Comparison of ENCODE assay signal across 8 mouse cellular contexts in genomic region chr11:3452167-3452639, GRCm38 (mm10). TPM values are rescaled to one million over a fixed set of nuclear protein-coding genes. Genes with fewer than 3 reads are reported as not detected.
DNase-seq lines count a peak whose midpoint lies in the region; ATAC-seq lines count a peak whose summit lies in the region.

Gene Rnf185 (minus strand): TSS chr11:3452363.

- H3K4me3 ChIP-seq in heart, embryonic 10.5 days = peak within 1 kb of the TSS; percentile 90
- peak within 1 kb of the TSS; percentile 68 for H3K4me3 ChIP-seq in kidney, embryonic 15.5 days (replicated peaks)

- ATAC-seq in erythroblast, adult 5-6 weeks (replicated peaks; ENCODE audit: low FRiP score, poor library complexity, severe bottlenecking) = peak; percentile 98
- ATAC-seq in kidney, embryonic 15.5 days (replicated peaks; ENCODE audit: low FRiP score) = peak; percentile 97
- peak; percentile 94 for ATAC-seq in monocyte, adult 5-6 weeks (replicated peaks; ENCODE audit: insufficient number of reproducible peaks, low FRiP score, low TSS enrichment, poor library complexity, severe bottlenecking)

- peaks cover 24% of the 10 kb centered on the region for H3K36me3 ChIP-seq in heart, embryonic 10.5 days
- H3K36me3 ChIP-seq in kidney, embryonic 15.5 days = peaks cover 24% of the 10 kb centered on the region

- H3K9ac ChIP-seq in kidney, embryonic 15.5 days = peak within 1 kb of the TSS; percentile 71

- WGBS in heart, embryonic 10.5 days = under 1% methylated on average over 45 of the region's 45 CpGs
- WGBS in kidney, embryonic 15.5 days = under 1% methylated on average over 45 of the region's 45 CpGs

- peaks cover 5% of the 10 kb centered on the region for H3K4me1 ChIP-seq in heart, embryonic 10.5 days
- H3K4me1 ChIP-seq in kidney, embryonic 15.5 days = peaks cover 25% of the 10 kb centered on the region

- no peaks in the 10 kb centered on the region for H3K9me3 ChIP-seq in heart, embryonic 10.5 days
- no peaks in the 10 kb centered on the region for H3K9me3 ChIP-seq in kidney, embryonic 15.5 days (replicated peaks)

- peak within 1 kb of the TSS; percentile 94 for H3K27ac ChIP-seq in heart, embryonic 10.5 days
- H3K27ac ChIP-seq in kidney, embryonic 15.5 days = peak within 1 kb of the TSS; percentile 90

- H3K27me3 ChIP-seq in heart, embryonic 10.5 days (ENCODE audit: insufficient read depth, poor library complexity, severe bottlenecking) = no peaks in the 10 kb centered on the region
- no peaks in the 10 kb centered on the region for H3K27me3 ChIP-seq in kidney, embryonic 15.5 days

- H3K4me2 ChIP-seq in kidney, embryonic 15.5 days = peak within 1 kb of the TSS; percentile 71

- DNase-seq in B cell, adult 2 months = peak; percentile 90 to 91
- DNase-seq in brain, adult 2 months (ENCODE audit: low read depth, low spot score) = peak; percentile 98
- DNase-seq in heart, embryonic 10.5 days (ENCODE audit: low spot score) = peak; percentile 98
- DNase-seq in liver = peak; percentile 94
- DNase-seq in spleen, postnatal 4 days (ENCODE audit: low spot score in 2 of 2) = peak; percentile 89 to 94

RNA-seq across cellular contexts. Expression of gene Rnf185, which starts in this region (rescaled TPM):
- 2.7 and 6.3 TPM in 2 replicates for total RNA-seq in erythroblast, adult 5-6 weeks (2015; ENCODE audit: low replicate concordance)
- total RNA-seq in erythroblast, adult 5-6 weeks (2017; ENCODE audit: low replicate concordance) = 3.2 and 3.6 TPM in 2 replicates
- 29.8 and 31.0 TPM in 2 replicates for polyA plus RNA-seq in heart, embryonic 10.5 days (2016; fragmentation: Nextera tagmentation; extraction: Ambion mirVana)
- 35.5 and 37.0 TPM in 2 replicates for polyA plus RNA-seq in kidney, embryonic 15.5 days (2015; fragmentation: Nextera tagmentation; extraction: Ambion mirVana)
- total RNA-seq in monocyte, adult 5-6 weeks (2017) = 14.4 to 15.7 TPM (median 14.5 TPM) in 3 replicates

Comparison
In these comparisons a context has a peak if more than half of its experiments do, and no peak if none do; other contexts are left out.
1. Peak in every context shown above with its lines: DNase-seq, ATAC-seq, H3K4me3 ChIP-seq and H3K27ac ChIP-seq.